Mouse (Mus musculus) heart, postnatal 0 days (tissue): ENCODE results near the gene Csnk1g1. TPM values are rescaled to one million over a fixed set of nuclear protein-coding genes. Genes with fewer than 3 reads are reported as not detected.

Experiments used
- ATAC-seq: fragments of 200-750 bp; cut with Nextera tagmentation; 2 replicates; pipeline ENCODE4 v1.8.0; 2017; ENCODE audit warnings: low read depth, moderate number of reproducible peaks, moderate library complexity; ENCODE audit not compliant: insufficient read depth
- DNase-seq: peaks from one replicate; pipeline ENCODE4 v3.0.0-alpha.2; 2016; ENCODE audit warnings: low spot score
- H3K27ac ChIP-seq: fragments of 300-500 bp; sonication (generic); 2 replicates; pipeline ENCODE4 v1.5.1; 2014; ENCODE audit warnings: low read depth, mild to moderate bottlenecking
- H3K27me3 ChIP-seq: fragments of 300-500 bp; sonication (generic); 2 replicates; pipeline ENCODE4 v1.6.1; 2014; ENCODE audit warnings: low read length, mixed read lengths; ENCODE audit not compliant: control insufficient read depth, insufficient read depth
- H3K36me3 ChIP-seq: fragments of 300-500 bp; sonication (generic); replicated peaks from 2 replicates; pipeline ENCODE4 v1.6.1; 2014; ENCODE audit warnings: low read length, mixed read lengths; ENCODE audit not compliant: control insufficient read depth, insufficient read depth
- H3K4me1 ChIP-seq: fragments of 300-500 bp; sonication (generic); 2 replicates; pipeline ENCODE4 v1.6.1; 2014; ENCODE audit warnings: antibody characterized with exemption; ENCODE audit not compliant: control insufficient read depth, insufficient read depth
- H3K4me2 ChIP-seq: fragments of 300-500 bp; sonication (generic); 2 replicates; pipeline ENCODE4 v1.6.1; 2014; ENCODE audit warnings: low read depth, mild to moderate bottlenecking, low read length, moderate library complexity
- H3K4me3 ChIP-seq: fragments of 300-500 bp; sonication (generic); 2 replicates; pipeline ENCODE4 v1.5.1; 2014; ENCODE audit warnings: low read depth, low read length
- H3K9ac ChIP-seq: fragments of 300-500 bp; sonication (generic); replicated peaks from 2 replicates; pipeline ENCODE4 v1.6.1; 2014; ENCODE audit warnings: low read depth, low read length, mixed read lengths
- H3K9me3 ChIP-seq: fragments of 300-500 bp; sonication (generic); replicated peaks from 2 replicates; pipeline ENCODE4 v1.6.1; 2016; ENCODE audit warnings: low read length; ENCODE audit not compliant: control insufficient read depth
- CTCF ChIP-seq: IDR thresholded peaks from 2 replicates; pipeline ENCODE4 v1.5.1; 2016; ENCODE audit warnings: antibody characterized with exemption, control low read depth, low read depth
- EP300 ChIP-seq: IDR thresholded peaks from 2 replicates; pipeline ENCODE4 v1.6.1; 2016; ENCODE audit warnings: antibody characterized with exemption, low read depth
- WGBS: fragments of 180-500 bp; shearing (Covaris S2); extraction: QIAGEN DNeasy Blood & Tissue Kit; methylation state at CpG from one replicate; pipeline ENCODE4 v1.1.7; 2014; 5-methylcytosine and 5-hydroxymethylcytosine counted together
- polyA plus RNA-seq: library from polyadenylated mRNA; unstranded; fragments of >200 nt; fragmentation: Nextera tagmentation; extraction: Ambion mirVana; gene quantifications from 2 replicates; pipeline ENCODE4 v1.2.1, GENCODE M21; 2015
- total RNA-seq: library from RNA; depleted of rRNA; stranded (reverse); fragments of >200 nt; gene quantifications from 2 replicates; pipeline ENCODE4 v1.2.3, GENCODE M21; 2014; ENCODE audit warnings: low replicate concordance

Gene Csnk1g1
- total and polyA plus RNA-seq, 2 experiments from 2014 or later, result 6.0 to 17.1 TPM

DNA sequence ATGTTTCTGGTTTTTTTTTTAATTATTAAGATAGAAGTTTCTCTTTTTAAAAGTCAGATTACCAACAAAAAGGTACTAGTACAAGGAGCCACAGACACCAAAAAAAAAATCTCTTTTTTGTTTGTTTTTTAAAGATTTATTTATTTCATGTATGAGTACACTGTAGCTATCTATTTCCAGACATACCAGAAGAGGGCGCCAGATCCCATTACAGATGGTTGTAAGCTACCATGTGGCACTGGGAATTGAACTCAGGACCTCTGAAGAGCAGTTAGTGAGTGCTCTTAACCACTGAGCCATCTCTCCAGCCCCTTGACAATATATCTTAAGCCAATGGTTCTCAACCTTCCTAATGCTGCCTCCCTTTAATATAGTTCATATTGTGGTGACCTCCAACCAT is 144.9 kb downstream of the Csnk1g1 start:
- Histone ChIP-seq H3K4me3 (no peak overlapping the region), H3K4me2 (no peak overlapping the region), H3K27me3 (no peaks in the 10 kb centered on the region), H3K9ac (no peak overlapping the region), H3K36me3 (no peaks in the 10 kb centered on the region), H3K27ac (no peak overlapping the region), H3K4me1 (0 out of 2 replicates have a peak, but pooled peaks cover 3% of the 10 kb centered on the region), H3K9me3 (no peaks in the 10 kb centered on the region)
- DNase-seq, result no peak
- TF ChIP-seq CTCF (no peak), EP300 (no peak)
- no peak for ATAC-seq
- WGBS, result 27% methylated on average over 1 of the region's 1 CpGs

DNA sequence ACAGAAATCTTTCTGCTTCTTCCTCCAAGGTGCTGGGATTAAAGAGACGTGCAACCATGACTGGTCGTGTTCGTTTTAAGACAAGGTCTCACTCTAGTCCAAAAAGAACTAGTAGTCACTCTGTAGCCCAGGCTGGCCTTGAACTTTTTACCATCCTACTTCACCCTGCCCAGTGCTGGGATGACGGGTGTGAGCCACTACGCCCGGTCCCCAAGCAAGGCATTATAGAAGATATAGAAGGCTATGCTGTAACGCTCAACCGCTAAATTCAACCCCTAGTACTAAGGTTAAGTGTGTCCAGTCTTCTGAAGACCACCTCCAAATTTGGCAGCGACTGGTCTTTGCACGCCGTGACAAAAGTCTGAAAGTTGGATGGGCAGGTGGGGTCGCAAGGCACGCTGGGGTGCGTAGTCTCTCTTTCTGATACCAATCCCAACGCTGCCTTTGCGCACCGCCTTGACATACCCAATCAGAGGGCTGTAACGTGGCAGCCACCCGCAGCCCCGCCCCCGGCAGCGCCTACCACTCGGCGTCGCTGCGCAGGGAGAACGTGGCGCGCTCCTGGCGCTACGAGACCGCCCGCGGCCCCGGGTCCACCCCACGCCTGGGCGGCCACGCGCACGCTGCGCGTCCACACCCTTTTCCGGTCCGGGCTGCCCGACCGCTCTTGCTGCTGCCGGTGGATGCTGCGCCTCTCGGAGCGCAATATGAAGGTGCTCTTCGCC is 151.0 kb downstream of the Csnk1g1 start, which contains the start of gene Ppib:
Ppib (plus strand) TSS at position 640 of the 725 bp plus-strand sequence.
- ATAC-seq (peak; percentile 99), DNase-seq (peak; percentile 97)
- Histone ChIP-seq H3K4me3 (peak within 1 kb of the TSS; percentile 94), H3K4me1 (peaks cover 17% of the 10 kb centered on the region), H3K36me3 (peaks cover 23% of the 10 kb centered on the region), H3K9me3 (no peaks in the 10 kb centered on the region), H3K27ac (peak within 1 kb of the TSS; percentile 86), H3K9ac (peak within 1 kb of the TSS; percentile 92), H3K27me3 (no peaks in the 10 kb centered on the region), H3K4me2 (peak within 1 kb of the TSS; percentile 89)
- 2% methylated on average over 46 of the region's 51 CpGs for WGBS
- TF ChIP-seq CTCF, result no peak
- TF ChIP-seq EP300, result no peak

GRCm38 (mm10) chr9:66060308-66060647 is 151.6 kb downstream of the Csnk1g1 start:
- H3K4me2 ChIP-seq, result peak overlapping the region; percentile 89
- H3K36me3 ChIP-seq, result peaks cover 26% of the 10 kb centered on the region
- H3K27ac ChIP-seq, result peak overlapping the region; percentile 86
- peak; percentile 72 for ATAC-seq
- TF ChIP-seq EP300 (no peak), CTCF (no peak)
- under 1% methylated on average over 20 of the region's 20 CpGs for WGBS
- no peaks in the 10 kb centered on the region for H3K9me3 ChIP-seq
- H3K4me1 ChIP-seq, result peaks cover 17% of the 10 kb centered on the region
- no peaks in the 10 kb centered on the region for H3K27me3 ChIP-seq
- H3K4me3 ChIP-seq, result peak overlapping the region; percentile 94
- peak overlapping the region; percentile 92 for H3K9ac ChIP-seq
- DNase-seq, result no peak

DNA sequence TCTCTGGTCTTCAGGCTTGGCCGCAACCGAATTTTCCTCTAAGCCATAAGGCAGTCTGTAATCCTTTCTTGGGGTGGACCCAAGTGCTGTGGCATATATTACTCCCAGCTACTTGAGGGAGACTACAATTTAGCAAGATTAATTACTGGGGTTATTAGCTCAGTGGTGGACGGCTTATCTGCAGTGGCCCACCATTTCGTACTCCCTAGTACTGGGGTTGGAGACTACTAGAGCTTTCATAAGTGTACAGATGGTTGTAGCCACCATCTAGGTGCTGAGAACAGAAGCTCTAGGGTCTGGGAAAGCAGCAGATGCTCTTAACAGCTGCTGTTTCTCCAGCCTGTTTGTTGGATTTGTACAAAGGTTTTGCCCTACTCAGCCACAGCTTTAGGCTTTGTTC is 152.3 kb downstream of the Csnk1g1 start:
- DNase-seq (no peak), ATAC-seq (no peak)
- TF ChIP-seq CTCF, result no peak
- no peak for TF ChIP-seq EP300
- H3K9me3 ChIP-seq, result no peaks in the 10 kb centered on the region
- H3K9ac ChIP-seq, result peak overlapping the region; percentile 92
- peaks cover 17% of the 10 kb centered on the region for H3K4me1 ChIP-seq
- no peak overlapping the region for H3K27ac ChIP-seq
- peak overlapping the region; percentile 89 for H3K4me2 ChIP-seq
- WGBS, result 18% methylated on average over 4 of the region's 4 CpGs
- H3K36me3 ChIP-seq, result peaks cover 33% of the 10 kb centered on the region
- H3K4me3 ChIP-seq, result peak overlapping the region; percentile 94
- H3K27me3 ChIP-seq, result no peaks in the 10 kb centered on the region

GRCm38 (mm10) chr9:66061656-66062055 is 152.9 kb downstream of the Csnk1g1 start:
- no peak for DNase-seq
- peak overlapping the region; percentile 92 for H3K9ac ChIP-seq
- no peaks in the 10 kb centered on the region for H3K27me3 ChIP-seq
- ATAC-seq, result no peak
- H3K4me1 ChIP-seq, result peaks cover 17% of the 10 kb centered on the region
- WGBS, result 74% methylated on average over 3 of the region's 3 CpGs
- H3K27ac ChIP-seq, result no peak overlapping the region
- H3K4me3 ChIP-seq, result peak overlapping the region; percentile 94
- H3K4me2 ChIP-seq, result peak overlapping the region; percentile 89
- H3K9me3 ChIP-seq, result no peaks in the 10 kb centered on the region
- no peak for TF ChIP-seq CTCF
- no peak for TF ChIP-seq EP300
- H3K36me3 ChIP-seq, result peaks cover 40% of the 10 kb centered on the region
